Mouse (Mus musculus) urinary bladder, postnatal 10 days (tissue): ENCODE results near the gene Commd7.
A peak's percentile ranks its signal among the peaks of the same experiment; 100 is the strongest.

ENCODE experiments used
- DNase-seq: peaks from one replicate; pipeline ENCODE4 v3.0.0; 2022; ENCODE audit warnings: low spot score

Commd7 gene

DNA sequence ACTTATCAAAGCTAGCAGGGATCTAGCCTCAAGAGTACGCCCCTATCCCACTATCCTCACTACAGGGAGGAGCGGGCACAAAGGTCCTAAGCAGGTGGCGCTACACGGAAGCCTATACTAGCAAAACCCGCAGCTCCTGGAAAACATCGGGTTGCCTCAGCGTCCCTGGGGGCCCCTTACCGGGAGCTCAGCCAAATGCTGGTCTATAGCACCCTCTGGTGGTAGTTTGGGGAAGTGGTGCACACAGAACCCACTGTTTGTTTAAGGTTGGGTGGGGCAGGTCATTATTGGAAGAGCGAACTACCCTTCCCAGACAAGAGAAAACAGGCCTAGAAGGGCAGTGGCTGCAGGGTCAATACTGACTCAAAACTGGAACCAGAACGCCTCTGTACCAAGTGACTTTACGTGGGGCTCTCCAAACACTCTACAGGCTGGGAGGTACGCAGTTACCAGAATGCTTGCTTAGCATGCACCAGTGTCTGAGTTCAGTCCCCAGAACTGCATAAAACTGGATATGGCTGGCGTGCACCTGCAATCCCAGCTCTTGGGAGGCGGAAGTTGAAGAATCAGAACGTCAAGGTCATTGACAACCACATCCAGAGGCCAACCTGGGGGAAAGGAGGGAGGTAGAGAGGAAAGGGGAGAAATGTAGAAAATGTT, 45.9 kb downstream of the Commd7 start:
- peak; percentile 37 for DNase-seq

- no peak for DNase-seq
Measured at GRCm38 (mm10) chr2:153585981-153586380, 46.6 kb downstream of the Commd7 start.

DNA sequence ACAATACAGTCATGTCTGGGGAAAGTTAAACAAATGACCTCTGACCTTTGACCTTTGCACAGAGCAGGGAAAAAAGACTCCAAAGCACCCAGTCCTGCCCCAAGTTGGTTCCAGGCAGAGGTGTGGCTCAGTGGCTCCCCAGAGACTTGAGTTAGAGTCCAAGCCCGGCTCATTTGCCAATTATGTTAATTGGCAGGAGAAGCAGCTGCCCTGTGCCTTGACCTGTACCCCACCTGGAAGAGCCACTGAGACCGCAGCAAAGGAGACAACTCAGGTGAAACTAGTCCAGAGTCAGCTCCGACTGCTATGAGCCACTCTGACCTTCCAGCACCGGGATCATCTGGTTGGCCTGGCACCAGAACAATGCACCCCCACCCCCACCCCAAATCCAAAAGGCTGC, 48.2 kb downstream of the Commd7 start:
- no peak for DNase-seq

- no peak for DNase-seq
Measured at GRCm38 (mm10) chr2:153583641-153584049, 48.9 kb downstream of the Commd7 start.

DNA sequence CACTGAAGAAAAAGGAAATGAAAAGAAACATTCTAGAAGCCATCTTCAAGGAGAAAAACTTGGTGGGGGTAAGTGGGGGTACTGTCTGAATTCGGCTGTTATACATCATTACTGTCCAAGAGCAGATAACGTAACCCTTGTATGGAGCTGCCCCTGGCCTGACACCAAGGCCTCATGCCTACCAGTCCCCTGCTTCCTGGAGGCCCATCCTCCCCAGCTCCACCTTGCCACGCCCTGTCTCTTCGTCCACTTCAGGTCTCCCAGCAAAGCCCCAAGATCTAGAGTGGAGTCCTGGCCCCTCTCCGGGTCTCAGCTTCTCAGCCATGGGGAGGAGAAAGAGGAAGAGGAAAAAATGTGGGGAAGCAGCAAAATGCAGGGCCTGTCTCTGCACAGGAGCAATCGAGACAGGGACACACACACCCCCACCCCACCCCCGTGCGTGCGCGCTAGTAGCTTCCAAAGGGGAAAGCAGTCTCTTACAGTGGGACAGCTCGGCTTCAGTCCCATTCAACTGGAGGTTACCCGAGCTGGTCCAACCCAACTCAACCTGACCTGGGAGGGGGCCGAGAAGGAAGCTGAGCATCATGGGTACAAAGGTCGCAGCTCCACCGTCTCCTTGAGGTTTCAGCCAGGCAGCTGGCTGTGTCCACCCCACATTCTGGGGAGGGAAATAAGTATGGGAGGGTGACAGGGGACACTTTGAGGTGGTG, 49.5 kb downstream of the Commd7 start:
- DNase-seq = no peak

GRCm38 (mm10) chr2:153581416-153581815, 51.2 kb downstream of the Commd7 start:
- DNase-seq = no peak

- DNase-seq = no peak
Measured at GRCm38 (mm10) chr2:153580458-153580985, 52.1 kb downstream of the Commd7 start.

DNA sequence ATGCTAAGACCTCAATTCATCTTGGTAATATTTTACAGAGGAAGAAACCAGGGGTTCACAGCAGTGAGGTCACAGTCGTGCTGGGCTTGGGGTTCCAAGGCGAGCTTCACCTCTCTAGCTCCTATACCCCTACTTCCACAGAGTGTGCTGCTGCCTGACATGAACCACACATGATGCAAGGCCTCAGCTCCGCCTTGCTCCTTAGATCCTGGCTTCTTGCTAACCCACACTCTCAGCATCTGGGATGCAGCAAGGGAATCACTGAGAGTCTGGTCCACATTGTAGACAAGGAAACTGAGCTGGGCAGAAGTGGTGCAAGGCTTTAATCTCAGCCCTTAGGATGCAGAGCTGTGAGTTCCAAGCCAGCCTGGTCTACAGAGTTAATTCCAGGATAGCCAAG, 52.5 kb downstream of the Commd7 start:
- no peak for DNase-seq

DNA sequence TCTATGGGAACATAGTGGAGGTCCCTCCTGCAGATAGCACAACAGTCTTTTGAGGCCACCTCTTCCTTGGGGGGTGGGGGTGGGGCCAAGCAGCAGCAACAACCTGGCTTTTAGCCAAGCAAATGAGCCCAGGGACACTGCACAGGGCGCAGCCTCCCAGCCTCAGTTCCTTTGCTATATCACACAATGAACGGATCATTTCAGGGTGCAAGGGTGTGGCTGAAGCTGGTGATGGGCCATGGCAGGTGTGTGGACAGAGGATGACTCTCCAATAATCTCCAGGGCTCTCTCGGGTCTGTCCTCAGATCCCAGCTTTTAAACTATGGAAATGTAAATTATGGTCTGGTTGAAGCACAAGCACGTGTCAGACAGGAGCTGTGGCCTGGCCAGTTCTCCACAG, 55.5 kb downstream of the Commd7 start:
- no peak for DNase-seq

GRCm38 (mm10) chr2:153576150-153576549, 56.4 kb downstream of the Commd7 start:
- DNase-seq = no peak

DNA sequence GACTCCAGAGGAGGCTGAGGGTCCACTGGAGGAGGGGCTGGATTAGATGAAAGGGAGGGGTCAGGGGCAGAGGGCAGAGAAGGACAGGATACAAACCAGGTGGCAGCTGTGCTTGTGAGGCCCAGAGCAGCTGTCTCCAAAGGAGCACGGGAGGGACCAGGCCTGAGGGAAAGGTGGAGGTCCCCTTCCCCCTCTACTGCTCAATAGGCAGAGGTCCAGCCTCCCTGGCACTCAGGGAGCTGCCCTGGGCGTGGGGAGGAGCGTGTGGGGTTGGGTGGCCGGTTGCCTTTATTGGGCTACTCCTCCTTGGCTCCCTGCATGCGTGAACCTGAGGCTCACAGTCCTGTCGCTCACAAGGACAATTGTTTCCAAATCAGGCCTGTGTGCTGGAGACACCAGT, 57.0 kb downstream of the Commd7 start:
- DNase-seq = no peak

GRCm38 (mm10) chr2:153573101-153573500, 59.5 kb downstream of the Commd7 start:
- no peak for DNase-seq

GRCm38 (mm10) chr2:153568541-153568940, 64.0 kb downstream of the Commd7 start:
- no peak for DNase-seq

DNA sequence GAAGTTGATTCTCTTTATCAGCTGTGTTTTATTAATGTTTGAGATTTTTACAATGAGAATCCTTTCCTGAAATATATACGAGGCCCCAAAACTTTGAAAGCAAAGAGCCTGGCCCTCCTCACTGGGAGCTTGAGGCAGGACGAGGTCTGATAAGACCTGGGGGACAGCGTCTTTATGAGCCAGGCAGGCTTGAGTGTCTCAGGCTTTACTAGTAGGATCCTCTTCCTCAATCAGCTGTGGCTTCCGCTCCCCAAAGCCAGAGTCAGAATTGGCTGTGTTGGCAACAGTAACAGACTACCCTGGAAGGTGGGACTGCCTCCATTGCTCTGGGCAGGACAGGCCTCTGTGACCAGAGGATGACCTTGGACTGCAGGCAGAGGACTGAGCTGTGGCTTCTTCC, 64.6 kb downstream of the Commd7 start:
- no peak for DNase-seq
